In genomic region chr2:160413982-160414381, GRCm38 (mm10) we compare ENCODE assay signal across 10 mouse cellular contexts. TPM values are rescaled to one million over a fixed set of nuclear protein-coding genes. Genes with fewer than 3 reads are reported as not detected.
A peak's percentile ranks its signal among the peaks of the same experiment; 100 is the strongest.
DNase-seq lines count a peak whose midpoint lies in the region; ATAC-seq and TF ChIP-seq lines count a peak whose summit lies in the region.
"Had no signal": no experiment of that assay in that cellular context is flagged by ENCODE, and none has a peak within 500 bp of the region (broad histone marks: within the 10 kb centered on the region; RNA-seq: fewer than 3 reads in every experiment).

No protein-coding gene starts in this region.

- DNase-seq in cerebellum, adult 2 months = no peak
- DNase-seq in cerebellum, adult 11-12 months = no peak
- DNase-seq in liver = peak; percentile 14
- DNase-seq in liver, embryonic 11.5 days (ENCODE audit: low spot score) = no peak
- peak; percentile 19 for DNase-seq in kidney, postnatal 14 days
- DNase-seq in thymus, postnatal 0 days (ENCODE audit: low spot score) = peak; percentile 61
- no peak for DNase-seq in layer of hippocampus, postnatal 10 days (ENCODE audit: low spot score in 2 of 2)
- DNase-seq in ovary, postnatal 14 days (ENCODE audit: low spot score) = no peak

- H3K4me2 ChIP-seq in liver, embryonic 11.5 days = no peak overlapping the region
- H3K4me2 ChIP-seq: midbrain, embryonic 15.5 days had no signal

- H3K27ac ChIP-seq in cerebellum, adult 2 months (ENCODE audit: insufficient read depth, low read length) = no peak overlapping the region
- H3K27ac ChIP-seq in liver, embryonic 11.5 days (ENCODE audit: low read depth, low read length) = no peak overlapping the region
- H3K27ac ChIP-seq: midbrain, embryonic 15.5 days had no signal

- no peak overlapping the region for H3K4me3 ChIP-seq in cerebellum, adult 2 months (replicated peaks; ENCODE audit: insufficient read depth, low read depth, low read length)
- no peak overlapping the region for H3K4me3 ChIP-seq in liver, embryonic 11.5 days (ENCODE audit: low read depth, low read length)
- H3K4me3 ChIP-seq: midbrain, embryonic 15.5 days had no signal

- no peaks in the 10 kb centered on the region for H3K4me1 ChIP-seq in cerebellum, adult 2 months (ENCODE audit: control insufficient read depth, insufficient read depth, low read length)
- H3K4me1 ChIP-seq in liver, embryonic 11.5 days (replicated peaks; ENCODE audit: control insufficient read depth, insufficient read depth, low read length) = no peaks in the 10 kb centered on the region
- H3K4me1 ChIP-seq: midbrain, embryonic 15.5 days had no signal

- no peak overlapping the region for H3K9ac ChIP-seq in liver, embryonic 11.5 days (ENCODE audit: low read depth, low read length)
- H3K9ac ChIP-seq: midbrain, embryonic 15.5 days had no signal

- H3K9me3 ChIP-seq in liver, embryonic 11.5 days (ENCODE audit: control insufficient read depth, low read length) = no peaks in the 10 kb centered on the region
- H3K9me3 ChIP-seq: midbrain, embryonic 15.5 days had no signal

- TF ChIP-seq POLR2A in cerebellum, adult 2 months (IDR thresholded peaks at IDR 0.05; ENCODE audit: borderline replicate concordance, insufficient read depth, low read length) = no peak

- no peaks in the 10 kb centered on the region; the same call in 1 of the 2 replicates for H3K27me3 ChIP-seq in cerebellum, adult 2 months (ENCODE audit: control insufficient read depth, insufficient read depth, low read length)
- no peaks in the 10 kb centered on the region for H3K27me3 ChIP-seq in liver, embryonic 11.5 days (replicated peaks; ENCODE audit: control insufficient read depth, insufficient read depth, low read length)

- no peak for ATAC-seq in liver, embryonic 11.5 days (replicated peaks; ENCODE audit: low FRiP score)
- ATAC-seq: midbrain, embryonic 15.5 days had no signal

- TF ChIP-seq CTCF in cerebellum, adult 2 months (IDR thresholded peaks at IDR 0.05; ENCODE audit: borderline replicate concordance, insufficient read depth, low read depth, low read length) = peak; percentile 36; the same call in 1 of the 2 replicates

- 94% methylated on average over 5 of the region's 5 CpGs for WGBS in cerebellum, adult 2 months
- 94% methylated on average over 5 of the region's 5 CpGs for WGBS in liver, embryonic 11.5 days

- H3K36me3 ChIP-seq in liver, embryonic 11.5 days (ENCODE audit: control insufficient read depth, insufficient read depth, low read length) = no peaks in the 10 kb centered on the region
- H3K36me3 ChIP-seq: G1E; midbrain, embryonic 15.5 days had no signal

RNA-seq across cellular contexts. Expression of gene Mafb, which starts 47.1 kb away (rescaled TPM):
- polyA plus RNA-seq in cerebellum, adult 2 months (2012; rRNA removed) = 2.7 and 4.3 TPM in 2 replicates
- 4.5 and 5.0 TPM in 2 replicates for polyA plus RNA-seq in liver, embryonic 11.5 days (2014; fragmentation: Nextera tagmentation; extraction: Ambion mirVana)
- polyA plus RNA-seq in thymus, postnatal 0 days (2015; fragmentation: Nextera tagmentation; extraction: Ambion mirVana) = 8.5 and 10.7 TPM in 2 replicates
- 10 to 100 TPM; 12.0 to 12.2 TPM for total RNA-seq in layer of hippocampus, postnatal 10 days (2021)
- polyA plus RNA-seq: G1E had no signal

Comparison
In these comparisons a context has a peak if more than half of its experiments do, and no peak if none do; other contexts are left out.
1. DNase-seq: peak in liver (single experiment), kidney, postnatal 14 days (single experiment) and thymus, postnatal 0 days (single experiment); none in cerebellum, adult 2 months (0 of 2), cerebellum, adult 11-12 months (single experiment), liver, embryonic 11.5 days (single experiment), layer of hippocampus, postnatal 10 days (0 of 2) and ovary, postnatal 14 days (single experiment).